Mouse (Mus musculus): ENCODE measurements around the gene Xrcc1.
"Not testable (repeated sequence)": the region's sequence is repeated elsewhere in the genome, so short reads cannot be mapped to it uniquely, and the experiment has no call there.

Gene Xrcc1

GRCm38 (mm10) chr7:24608561-24608960 lies 62.5 kb downstream of the Xrcc1 start:
- DNase-seq: no peak

DNA sequence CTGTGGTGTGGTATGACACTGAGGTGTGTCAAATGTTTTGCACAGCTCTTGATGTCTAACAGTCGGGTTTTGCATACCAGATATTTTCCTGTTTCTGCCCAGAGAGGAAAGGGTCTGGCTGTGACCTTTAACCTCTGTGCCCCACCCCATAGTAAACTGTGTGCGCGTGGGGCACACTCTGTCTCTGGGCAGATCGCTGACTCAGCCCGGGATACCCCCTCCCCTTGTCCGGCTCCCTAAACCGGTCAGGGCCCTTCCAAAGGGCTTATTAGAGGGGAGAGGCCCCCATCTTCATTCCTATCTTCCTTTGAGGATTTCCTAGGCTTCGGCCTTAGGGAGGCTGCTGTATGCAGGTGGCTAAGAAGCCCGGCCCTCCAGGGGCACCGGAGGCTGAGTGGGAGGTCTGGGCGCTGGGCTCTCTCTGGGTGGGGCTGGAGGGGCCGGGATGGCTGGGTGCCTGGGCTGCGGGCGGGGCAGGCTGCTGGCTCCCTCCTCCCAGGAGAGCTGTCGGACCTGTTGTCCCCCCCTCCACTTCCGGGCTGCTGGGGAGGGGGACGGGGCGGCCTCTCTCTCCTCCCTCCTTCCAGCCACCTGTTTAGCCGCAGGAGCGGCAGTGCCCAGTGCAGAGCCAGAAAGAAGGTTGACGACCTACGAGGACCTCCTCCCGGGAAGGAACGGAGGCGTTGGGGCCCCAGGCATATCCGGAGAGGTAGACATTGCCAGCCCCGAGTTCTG lies 64.2 kb downstream of the Xrcc1 start, which contains the start of gene Phldb3:
Gene Phldb3, plus strand, starts transcription at position 620 of the 735 bp plus-strand sequence.
- DNase-seq: no peak

DNA sequence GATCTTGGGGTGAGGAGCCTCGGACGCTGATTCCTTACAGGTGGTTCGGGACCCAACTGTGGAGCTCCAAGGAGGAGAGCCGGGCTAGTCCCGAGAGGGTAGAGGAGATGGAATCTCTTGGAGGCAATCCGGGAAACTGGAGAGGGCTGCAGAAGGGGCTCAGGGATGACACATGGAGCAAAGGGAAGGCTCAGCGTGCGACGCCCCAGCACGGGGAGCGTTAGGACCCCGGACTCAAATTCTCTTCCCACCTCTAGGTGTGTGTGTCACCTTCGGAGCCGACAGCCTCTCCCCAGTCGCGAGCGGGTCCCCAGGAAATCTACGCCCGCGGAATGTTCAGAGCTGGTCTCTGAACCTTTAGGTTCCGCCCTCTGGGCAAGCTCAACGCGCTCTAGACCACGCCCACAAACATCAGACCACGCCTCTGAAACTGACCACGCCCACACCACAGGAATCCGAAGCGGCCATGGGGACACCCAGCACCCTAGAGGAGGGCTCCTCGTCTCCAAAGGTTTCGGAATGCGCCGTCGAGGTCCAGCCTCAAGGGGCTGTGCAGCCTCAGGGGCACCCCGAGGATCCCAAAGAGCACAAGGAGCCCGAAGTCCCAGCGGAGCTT lies 64.9 kb downstream of the Xrcc1 start:
- DNase-seq: no peak

GRCm38 (mm10) chr7:24611709-24612108 lies 65.6 kb downstream of the Xrcc1 start:
- no peak for DNase-seq

- no peak for DNase-seq
Measured at GRCm38 (mm10) chr7:24612308-24612910, 66.3 kb downstream of the Xrcc1 start.

GRCm38 (mm10) chr7:24614816-24615215 lies 68.7 kb downstream of the Xrcc1 start:
- DNase-seq: no peak

DNA sequence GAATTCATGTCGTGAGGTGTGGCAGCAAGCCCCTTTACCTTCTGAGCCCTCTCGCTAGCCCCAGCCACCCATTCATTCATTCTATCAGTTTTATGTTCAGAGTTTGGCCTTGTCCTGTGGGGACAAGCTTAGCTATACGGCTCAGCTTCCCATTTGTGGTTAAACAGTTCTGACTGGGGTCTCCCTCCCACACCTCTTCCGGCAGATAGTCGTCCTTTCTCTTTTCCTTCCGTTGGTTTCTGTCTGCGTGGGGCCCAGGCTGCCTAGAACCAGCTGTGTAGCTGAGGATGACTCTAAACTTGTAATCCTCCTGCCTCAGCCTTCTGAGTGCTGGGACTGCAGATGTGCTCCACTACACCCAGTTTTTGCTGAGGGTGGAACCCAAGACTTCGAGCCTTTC lies 71.7 kb downstream of the Xrcc1 start:
- no peak for DNase-seq

DNA sequence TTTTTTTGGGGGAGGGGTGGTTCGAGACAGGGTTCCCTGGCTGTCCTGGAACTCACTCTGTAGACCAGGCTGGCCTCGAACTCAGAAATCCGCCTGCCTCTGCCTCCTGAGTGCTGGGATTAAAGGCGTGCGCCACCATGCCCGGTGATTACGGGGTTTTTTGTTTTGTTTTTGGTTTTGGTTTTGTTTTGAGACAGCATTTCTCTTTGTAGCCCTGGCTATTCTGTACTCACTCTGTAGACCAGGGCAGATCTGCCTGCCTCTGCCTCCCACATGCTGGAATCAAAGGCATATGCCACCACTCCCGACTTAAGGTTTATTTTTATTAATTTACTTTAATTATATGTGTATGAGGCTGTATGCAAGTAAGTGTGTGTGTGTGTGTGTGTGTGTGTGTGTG lies 72.3 kb downstream of the Xrcc1 start:
- DNase-seq: not testable (repeated sequence)

- no peak for DNase-seq
Measured at GRCm38 (mm10) chr7:24619671-24620397, 73.7 kb downstream of the Xrcc1 start.

GRCm38 (mm10) chr7:24621193-24621592 lies 75.1 kb downstream of the Xrcc1 start:
- no peak for DNase-seq

DNA sequence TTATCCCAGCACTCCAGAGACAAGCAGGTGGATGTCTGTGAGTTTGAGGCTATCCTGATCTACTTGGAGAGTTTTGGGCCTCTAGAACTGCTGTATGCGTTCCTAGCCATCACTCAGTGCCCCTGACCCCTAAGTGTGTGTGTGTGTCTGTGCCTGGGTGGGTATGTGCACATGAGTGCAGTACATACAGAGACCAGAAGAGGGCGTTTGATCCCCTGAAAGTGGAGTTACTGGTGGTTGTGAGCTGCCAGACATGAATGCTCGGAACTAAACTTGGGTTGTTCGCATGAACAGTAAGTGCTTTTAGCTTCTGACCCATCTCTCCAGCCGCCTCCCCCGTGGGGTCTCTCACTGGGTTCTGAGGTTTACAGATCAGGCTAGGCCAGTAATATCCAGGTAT lies 76.9 kb downstream of the Xrcc1 start:
- DNase-seq: no peak

Data from cerebellum, adult 11 months (tissue).